Mouse (Mus musculus): Measurements from ENCODE around the gene Atf6. TPM values are rescaled to one million over a fixed set of nuclear protein-coding genes. Genes with fewer than 3 reads are reported as not detected.

The Atf6 gene
- total RNA-seq, 4 experiments from 2014 or later: 16.5 to 20.3 (median 18.0) TPM

- no peak for DNase-seq (ENCODE audit: low spot score in 2 of 2)
Observed at GRCm38 (mm10) chr1:170709034-170709433, 158.5 kb downstream of the Atf6 start.

GRCm38 (mm10) chr1:170706046-170706445 lies 161.5 kb downstream of the Atf6 start:
- DNase-seq (ENCODE audit: low spot score in 2 of 2): no peak

GRCm38 (mm10) chr1:170704911-170705594 lies 162.5 kb downstream of the Atf6 start:
- no peak for DNase-seq (ENCODE audit: low spot score in 2 of 2)

GRCm38 (mm10) chr1:170704103-170704502 lies 163.5 kb downstream of the Atf6 start:
- DNase-seq (ENCODE audit: low spot score in 2 of 2): no peak

GRCm38 (mm10) chr1:170702958-170703357 lies 164.6 kb downstream of the Atf6 start:
- no peak for DNase-seq (ENCODE audit: low spot score in 2 of 2)

GRCm38 (mm10) chr1:170702263-170702662 lies 165.3 kb downstream of the Atf6 start:
- DNase-seq (ENCODE audit: low spot score in 2 of 2): no peak

GRCm38 (mm10) chr1:170701582-170701981 lies 166.0 kb downstream of the Atf6 start:
- no peak for DNase-seq (ENCODE audit: low spot score in 2 of 2)

GRCm38 (mm10) chr1:170701178-170701577 lies 166.4 kb downstream of the Atf6 start:
- DNase-seq (ENCODE audit: low spot score in 2 of 2): no peak

GRCm38 (mm10) chr1:170700496-170701027 lies 167.0 kb downstream of the Atf6 start:
- DNase-seq (ENCODE audit: low spot score in 2 of 2): no peak

- DNase-seq (ENCODE audit: low spot score in 2 of 2): no peak
Observed at GRCm38 (mm10) chr1:170699553-170699952, 168.0 kb downstream of the Atf6 start.

- DNase-seq (ENCODE audit: low spot score in 2 of 2): no peak
Observed at GRCm38 (mm10) chr1:170698771-170699170, 168.8 kb downstream of the Atf6 start.

GRCm38 (mm10) chr1:170697771-170698356 lies 169.7 kb downstream of the Atf6 start:
- DNase-seq (ENCODE audit: low spot score in 2 of 2): no peak

- DNase-seq (ENCODE audit: low spot score in 2 of 2): no peak
Observed at GRCm38 (mm10) chr1:170696996-170697395, 170.6 kb downstream of the Atf6 start.

- DNase-seq (ENCODE audit: low spot score in 2 of 2): peak in 1 of 2 experiments; percentile 20
Observed at GRCm38 (mm10) chr1:170695326-170695725, 172.2 kb downstream of the Atf6 start.

- peak; percentile 62 to 73 for DNase-seq (ENCODE audit: low spot score in 2 of 2)
Observed at GRCm38 (mm10) chr1:170694821-170695291, 172.7 kb downstream of the Atf6 start.

- DNase-seq (ENCODE audit: low spot score in 2 of 2): no peak
Observed at GRCm38 (mm10) chr1:170691301-170691700, 176.3 kb downstream of the Atf6 start.

GRCm38 (mm10) chr1:170689773-170690172 lies 177.8 kb downstream of the Atf6 start:
- no peak for DNase-seq (ENCODE audit: low spot score in 2 of 2)

- no peak for DNase-seq (ENCODE audit: low spot score in 2 of 2)
Observed at GRCm38 (mm10) chr1:170683863-170684262, 183.7 kb downstream of the Atf6 start.

GRCm38 (mm10) chr1:170679624-170680023 lies 187.9 kb downstream of the Atf6 start:
- DNase-seq (ENCODE audit: low spot score in 2 of 2): no peak

- DNase-seq (ENCODE audit: low spot score in 2 of 2): no peak
Observed at GRCm38 (mm10) chr1:170678861-170679260, 188.7 kb downstream of the Atf6 start.

GRCm38 (mm10) chr1:170677681-170678080 lies 189.9 kb downstream of the Atf6 start:
- DNase-seq (ENCODE audit: low spot score in 2 of 2): no peak

- no peak for DNase-seq (ENCODE audit: low spot score in 2 of 2)
Observed at GRCm38 (mm10) chr1:170674184-170674775, 193.3 kb downstream of the Atf6 start.

All from gastrocnemius, adult 8-10 months (tissue).